Mouse (Mus musculus) MEL (cell line): ENCODE data around the gene Maml2. TPM values are rescaled to one million over a fixed set of nuclear protein-coding genes. Genes with fewer than 3 reads are reported as not detected.

Experiments
- DNase-seq: peaks from one replicate; pipeline ENCODE4 v3.0.0; 2011; ENCODE audit warnings: low read depth, low spot score
- H3K27ac ChIP-seq: 2 replicates; pipeline ENCODE4 v1.5.1; 2012; ENCODE audit warnings: low read depth, mild to moderate bottlenecking, control low read depth, low read length, moderate library complexity; ENCODE audit not compliant: control insufficient read depth
- H3K27me3 ChIP-seq, 2 experiments: fragments of 150-350 bp in 1 of 2; sonication (generic) in 1 of 2; 2 replicates each; pipeline ENCODE4 v1.6.1; 2012; ENCODE audit warnings: low read length in 2 of 2, mild to moderate bottlenecking in 2 of 2, improper control_type of control experiment in 1 of 2, moderate library complexity in 1 of 2; ENCODE audit not compliant: insufficient read depth in 2 of 2, control insufficient read depth in 1 of 2
- H3K36me3 ChIP-seq, 2 experiments: 2 replicates each; pipeline ENCODE4 v1.6.1; 2012 to 2014; ENCODE audit warnings: low read length in 2 of 2, improper control_type of control experiment in 1 of 2, inconsistent platforms in 1 of 2, mild to moderate bottlenecking in 1 of 2; ENCODE audit not compliant: insufficient read depth in 2 of 2, control insufficient read depth in 1 of 2
- H3K4me1 ChIP-seq, 2 experiments: fragments of 150-350 bp in 1 of 2; sonication (generic) in 1 of 2; 2 replicates each; pipeline ENCODE4 v1.6.1; 2012; ENCODE audit warnings: low read length in 2 of 2, improper control_type of control experiment in 1 of 2, mild to moderate bottlenecking in 1 of 2; ENCODE audit not compliant: insufficient read depth in 2 of 2, control insufficient read depth in 1 of 2
- H3K4me3 ChIP-seq, 2 experiments: fragments of 150-350 bp in 1 of 2; sonication (generic) in 1 of 2; 2 replicates each; pipeline ENCODE4 v1.5.1; 2012; ENCODE audit warnings: low read depth in 2 of 2, low read length in 2 of 2, mild to moderate bottlenecking in 2 of 2, moderate library complexity in 2 of 2, control low read depth in 1 of 2, improper control_type of control experiment in 1 of 2; ENCODE audit not compliant: control insufficient read depth in 1 of 2, insufficient read depth in 1 of 2
- H3K79me2 ChIP-seq: 2 replicates; pipeline ENCODE4 v1.6.1; 2012; ENCODE audit warnings: mild to moderate bottlenecking, low read length, moderate library complexity; ENCODE audit not compliant: control insufficient read depth, poor library complexity, insufficient read depth
- H3K9ac ChIP-seq: 2 replicates; pipeline ENCODE4 v1.6.1; 2012; ENCODE audit warnings: low read depth, mild to moderate bottlenecking, control low read depth, low read length, moderate library complexity; ENCODE audit not compliant: control insufficient read depth, poor library complexity, severe bottlenecking
- H3K9me3 ChIP-seq: fragments of 150-350 bp; sonication (generic); replicated peaks from 2 replicates; pipeline ENCODE4 v1.6.1; 2012; ENCODE audit warnings: mild to moderate bottlenecking, low read length, improper control_type of control experiment, moderate library complexity; ENCODE audit not compliant: insufficient read depth
- BHLHE40 ChIP-seq: IDR thresholded peaks from 2 replicates; pipeline ENCODE4 v1.6.1; 2012; ENCODE audit warnings: low read depth, mild to moderate bottlenecking, inconsistent platforms, low read length, improper control_type of control experiment, borderline replicate concordance
- CHD2 ChIP-seq: IDR thresholded peaks from 2 replicates; pipeline ENCODE4 v1.6.1; 2011; ENCODE audit warnings: low read length, improper control_type of control experiment
- CTCF ChIP-seq, 3 experiments: IDR thresholded peaks in 2 of 3; conservative IDR thresholded peaks in 1 of 3; 2 replicates each; pipeline ENCODE4 v1.5.1; 2011 to 2012; ENCODE audit warnings: low read length in 3 of 3, low read depth in 2 of 3, mild to moderate bottlenecking in 2 of 3, improper control_type of control experiment in 1 of 3, inconsistent platforms in 1 of 3, mixed read lengths in 1 of 3, moderate library complexity in 1 of 3; ENCODE audit not compliant: control insufficient read depth in 1 of 3, insufficient read depth in 1 of 3, poor library complexity in 1 of 3, severe bottlenecking in 1 of 3
- EP300 ChIP-seq, 2 experiments: IDR thresholded peaks; 2 replicates each; pipeline ENCODE4 v1.6.1; 2011; ENCODE audit warnings: improper control_type of control experiment in 2 of 2, low read length in 2 of 2, low read depth in 1 of 2, mild to moderate bottlenecking in 1 of 2
- ETS1 ChIP-seq: IDR thresholded peaks from 2 replicates; pipeline ENCODE4 v1.6.1; 2012; ENCODE audit warnings: low read depth, mild to moderate bottlenecking, inconsistent platforms, low read length, improper control_type of control experiment, moderate library complexity
- GABPA ChIP-seq: IDR thresholded peaks from 2 replicates; pipeline ENCODE4 v1.6.1; 2012; ENCODE audit warnings: low read depth, mild to moderate bottlenecking, inconsistent platforms, low read length, improper control_type of control experiment, moderate library complexity
- GATA1 ChIP-seq: IDR thresholded peaks from 2 replicates; pipeline ENCODE4 v1.6.1; 2011; ENCODE audit warnings: low read depth, low read length, improper control_type of control experiment
- MAFK ChIP-seq: IDR thresholded peaks from 2 replicates; pipeline ENCODE4 v1.6.1; 2011; ENCODE audit warnings: low read depth, mild to moderate bottlenecking, low read length, improper control_type of control experiment, borderline replicate concordance
- MAX ChIP-seq: IDR thresholded peaks from 2 replicates; pipeline ENCODE4 v1.6.1; 2011; ENCODE audit warnings: low read length, improper control_type of control experiment
- MAZ ChIP-seq: IDR thresholded peaks from 2 replicates; pipeline ENCODE4 v1.6.1; 2012; ENCODE audit warnings: low read depth, mild to moderate bottlenecking, inconsistent platforms, low read length, improper control_type of control experiment
- MXI1 ChIP-seq: IDR thresholded peaks from 2 replicates; pipeline ENCODE4 v1.6.1; 2011; ENCODE audit warnings: mild to moderate bottlenecking, low read depth, low read length, improper control_type of control experiment
- POLR2A ChIP-seq, 2 experiments: IDR thresholded peaks; 2 replicates each; pipeline ENCODE4 v1.6.1; 2011 to 2012; ENCODE audit warnings: low read length in 2 of 2, mild to moderate bottlenecking in 2 of 2, control low read depth in 1 of 2, improper control_type of control experiment in 1 of 2, low read depth in 1 of 2, moderate library complexity in 1 of 2; ENCODE audit not compliant: control insufficient read depth in 1 of 2, insufficient read depth in 1 of 2, poor library complexity in 1 of 2
- RAD21 ChIP-seq: IDR thresholded peaks from 2 replicates; pipeline ENCODE4 v1.6.1; 2011; ENCODE audit warnings: mild to moderate bottlenecking, low read depth, low read length, improper control_type of control experiment
- RCOR1 ChIP-seq: IDR thresholded peaks from 2 replicates; pipeline ENCODE4 v1.6.1; 2012; ENCODE audit warnings: low read depth, mild to moderate bottlenecking, inconsistent platforms, low read length, improper control_type of control experiment
- SIN3A ChIP-seq: IDR thresholded peaks from 2 replicates; pipeline ENCODE4 v1.6.1; 2012; ENCODE audit warnings: low read length, improper control_type of control experiment, inconsistent platforms
- SMC3 ChIP-seq: IDR thresholded peaks from 2 replicates; pipeline ENCODE4 v1.6.1; 2011; ENCODE audit warnings: low read depth, low read length, improper control_type of control experiment
- TCF12 ChIP-seq: IDR thresholded peaks from 2 replicates; pipeline ENCODE4 v1.6.1; 2014; ENCODE audit warnings: low read depth, mild to moderate bottlenecking, inconsistent platforms, low read length, improper control_type of control experiment, moderate library complexity
- UBTF ChIP-seq: IDR thresholded peaks from 2 replicates; pipeline ENCODE4 v1.6.1; 2012; ENCODE audit warnings: low read depth, mild to moderate bottlenecking, inconsistent platforms, low read length, improper control_type of control experiment, moderate library complexity, borderline replicate concordance; ENCODE audit not compliant: insufficient read depth
- ZC3H11A ChIP-seq: IDR thresholded peaks from 2 replicates; pipeline ENCODE4 v1.6.1; 2012; ENCODE audit warnings: low read depth, mild to moderate bottlenecking, inconsistent platforms, low read length, improper control_type of control experiment
- ZNF384 ChIP-seq: IDR thresholded peaks from 2 replicates; pipeline ENCODE4 v1.6.1; 2012; ENCODE audit warnings: low read depth, mild to moderate bottlenecking, inconsistent platforms, low read length, improper control_type of control experiment
- polyA plus RNA-seq, 2 experiments: library from polyadenylated mRNA; stranded (reverse) in 1 of 2; unstranded in 1 of 2; fragments of >175 nt in 1 of 2; fragments of >200 nt in 1 of 2; gene quantifications; 2 replicates each; pipeline versions ENCODE4 v1.2.1 to v1.2.4; 2012; ENCODE audit warnings: low replicate concordance in 2 of 2, low read depth in 1 of 2; ENCODE audit not compliant: insufficient read length in 2 of 2, insufficient read depth in 1 of 2, missing spikeins in 1 of 2
- total RNA-seq: library from RNA; depleted of rRNA; stranded (reverse); fragments of 300-350 nt; gene quantifications from 2 replicates; pipeline ENCODE4 v1.2.3, GENCODE M21; 2012

Gene Maml2
- total and polyA plus RNA-seq, 3 experiments = 0.08 to 0.47 TPM; not detected in 1

DNA sequence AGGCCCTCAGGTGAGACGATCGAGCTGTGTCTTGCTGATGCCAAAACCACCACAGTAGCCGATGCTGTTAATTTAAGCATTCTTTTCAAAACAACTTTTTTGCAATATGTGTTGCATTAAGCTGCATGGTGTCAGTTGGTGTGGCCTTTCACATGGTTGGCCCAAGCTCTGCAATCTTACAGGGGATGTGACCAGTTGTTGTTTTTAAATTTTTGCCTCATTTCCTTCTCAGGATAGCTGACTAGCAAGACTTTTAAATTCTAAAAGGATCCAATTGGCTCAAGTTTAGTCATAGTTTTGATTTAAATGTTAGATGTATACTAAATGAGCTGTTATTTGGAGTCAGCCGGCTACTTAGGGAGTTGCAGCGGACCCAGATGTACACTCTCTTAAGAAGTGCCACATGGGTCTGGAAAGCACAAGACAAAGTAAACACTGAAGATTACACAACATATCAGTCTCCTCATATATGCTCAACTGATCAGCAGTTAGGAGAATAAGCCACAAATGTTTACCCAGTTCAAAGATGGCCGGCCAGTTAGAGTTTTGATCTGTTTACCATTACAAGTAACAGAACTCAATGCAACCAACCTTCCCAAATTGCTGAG, 386.7 kb downstream of the Maml2 start:
- Histone ChIP-seq H3K4me1 (peaks cover 11 to 17% of the 10 kb centered on the region in 2 experiments; a peak in 3 of 4 replicates), H3K27ac (no peak overlapping the region), H3K9ac (no peak overlapping the region), H3K36me3 (peaks cover 0 to 9% of the 10 kb centered on the region in 2 experiments; a peak in 2 of 4 replicates), H3K9me3 (no peaks in the 10 kb centered on the region), H3K27me3 (no peaks in the 10 kb centered on the region; a peak in 1 of 4 replicates), H3K4me3 (no peak overlapping the region), H3K79me2 (no peaks in the 10 kb centered on the region)
- no peak for DNase-seq
- TF ChIP-seq CTCF (IDR thresholded peaks at IDR 0.05 in 2 of 3, conservative IDR thresholded peaks at IDR 0.05 in 1 of 3; ENCODE audit: control insufficient read depth in 1 of 3, insufficient read depth in 1 of 3, low read depth in 2 of 3, low read length in 3 of 3, poor library complexity in 1 of 3, severe bottlenecking in 1 of 3) (0 out of 6 replicates have a peak, but pooled peaks of 1 of the 3 experiments have one; percentile 9), POLR2A (IDR thresholded peaks at IDR 0.05; ENCODE audit: control insufficient read depth in 1 of 2, insufficient read depth in 1 of 2, low read depth in 1 of 2, low read length in 2 of 2, poor library complexity in 1 of 2) (no peak)

DNA sequence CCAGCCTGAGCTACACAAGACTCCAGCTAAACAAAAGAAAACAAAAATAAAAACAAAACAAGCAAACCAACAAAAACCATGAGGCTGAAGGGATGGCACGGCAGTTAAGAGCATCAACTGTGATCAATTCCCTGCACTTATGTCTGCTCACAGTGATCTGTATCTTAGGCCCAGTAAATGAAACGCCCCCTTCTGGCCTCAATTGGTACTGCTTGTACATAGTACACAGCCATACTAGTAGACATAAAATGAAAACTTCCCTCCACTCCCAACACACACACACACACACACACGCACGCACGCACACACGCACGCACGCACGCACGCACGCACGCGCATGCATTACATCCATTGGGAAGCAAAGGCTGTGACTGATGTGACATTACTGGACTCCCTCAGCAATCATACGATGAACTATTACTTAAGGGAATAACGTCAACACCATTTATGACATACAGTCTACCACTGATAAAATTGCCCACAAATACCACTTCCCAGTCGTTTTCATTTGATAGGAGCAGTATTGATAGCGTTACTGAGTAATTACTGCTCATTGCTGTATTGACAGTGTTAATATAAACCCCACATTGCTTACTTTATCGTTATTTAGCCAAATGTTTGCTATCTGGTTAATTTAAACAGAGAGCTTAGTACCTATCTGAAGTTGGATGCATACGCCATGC, 389.4 kb downstream of the Maml2 start:
- peak; percentile 84 for DNase-seq
- H3K9ac ChIP-seq = no peak overlapping the region
- TF ChIP-seq MXI1 = peak; percentile 15; the same call in 1 of the 2 replicates
- TF ChIP-seq SIN3A = peak; percentile 27; the same call in 1 of the 2 replicates
- 0 out of 2 replicates have a peak, but pooled peaks have one; percentile 9 for TF ChIP-seq BHLHE40
- TF ChIP-seq GATA1 = peak; percentile 54; the same call in 1 of the 2 replicates
- no peak for TF ChIP-seq GABPA
- TF ChIP-seq MAX = 0 out of 2 replicates have a peak, but pooled peaks have one; percentile 34
- peak; percentile 88 for TF ChIP-seq ETS1
- no peak for TF ChIP-seq MAZ
- no peak for TF ChIP-seq CHD2
- TF ChIP-seq RAD21 = peak; percentile 60
- no peak for TF ChIP-seq UBTF
- no peak for TF ChIP-seq ZNF384
- peak; percentile 46 to 92 (median 80) for TF ChIP-seq CTCF (IDR thresholded peaks at IDR 0.05 in 2 of 3, conservative IDR thresholded peaks at IDR 0.05 in 1 of 3; ENCODE audit: control insufficient read depth in 1 of 3, insufficient read depth in 1 of 3, low read depth in 2 of 3, low read length in 3 of 3, poor library complexity in 1 of 3, severe bottlenecking in 1 of 3)
- peak; percentile 72; the same call in 1 of the 2 replicates for TF ChIP-seq MAFK
- peak; percentile 77 for TF ChIP-seq ZC3H11A
- TF ChIP-seq EP300 (IDR thresholded peaks at IDR 0.05; ENCODE audit: low read depth in 1 of 2, low read length in 2 of 2) = peak; percentile 82 to 85
- peak; percentile 71; the same call in 1 of the 2 replicates for TF ChIP-seq TCF12
- peak; percentile 93 for TF ChIP-seq SMC3
- TF ChIP-seq RCOR1 = peak; percentile 58; the same call in 1 of the 2 replicates
- peaks cover 8 to 11% of the 10 kb centered on the region in 2 experiments; a peak in 3 of 4 replicates for H3K4me1 ChIP-seq
- peaks cover 0 to 7% of the 10 kb centered on the region in 2 experiments; a peak in 2 of 4 replicates for H3K36me3 ChIP-seq
- H3K9me3 ChIP-seq = no peaks in the 10 kb centered on the region
- H3K4me3 ChIP-seq = no peak overlapping the region
- no peaks in the 10 kb centered on the region; a peak in 1 of 4 replicates for H3K27me3 ChIP-seq
- no peaks in the 10 kb centered on the region for H3K79me2 ChIP-seq
- H3K27ac ChIP-seq = no peak overlapping the region
